Mouse (Mus musculus): ENCODE data around the gene C1qtnf4.

- TF ChIP-seq POLR2A (IDR thresholded peaks at IDR 0.05; ENCODE audit: low read depth, low read length): no peak
- TF ChIP-seq CTCF (IDR thresholded peaks at IDR 0.05; ENCODE audit: extremely low read depth, insufficient read depth, insufficient read length, insufficient replicate concordance): peak; percentile 91; the same call in 1 of the 2 replicates
These were observed 19.1 kb upstream of the C1qtnf4 start for GRCm38 (mm10) chr2:90866524-90866923.
